Mouse (Mus musculus): ENCODE data around the gene Psap. TPM values are rescaled to one million over a fixed set of nuclear protein-coding genes. Genes with fewer than 3 reads are reported as not detected.
A peak's percentile ranks its signal among the peaks of the same experiment; 100 is the strongest.

Gene Psap
- total RNA-seq, 2 experiments from 2014 or later: 1,163 to 1,211 TPM

DNA sequence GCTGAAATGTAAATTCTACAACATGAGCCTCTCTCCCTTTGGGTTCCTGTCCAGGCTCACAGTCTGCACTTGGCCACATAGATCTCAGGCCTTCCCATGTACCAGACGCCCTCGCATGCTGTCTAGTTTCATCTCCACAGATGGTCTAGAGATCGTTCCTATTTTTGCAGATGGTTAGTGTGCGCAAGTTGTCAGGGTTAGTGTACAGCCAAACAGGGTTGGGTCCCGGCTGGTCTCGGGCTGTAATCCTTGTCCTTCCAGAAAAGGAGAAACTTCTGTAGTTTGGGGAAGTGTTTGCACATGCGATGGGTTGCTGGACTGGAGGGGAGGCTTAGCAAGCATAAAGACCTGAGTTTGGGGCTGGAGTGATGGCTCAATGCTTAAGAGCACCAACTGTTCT is 9.1 kb downstream of the Psap start:
- intact Hi-C loops (cut with DNase I): no loop called here
- DNase-seq: no peak

DNA sequence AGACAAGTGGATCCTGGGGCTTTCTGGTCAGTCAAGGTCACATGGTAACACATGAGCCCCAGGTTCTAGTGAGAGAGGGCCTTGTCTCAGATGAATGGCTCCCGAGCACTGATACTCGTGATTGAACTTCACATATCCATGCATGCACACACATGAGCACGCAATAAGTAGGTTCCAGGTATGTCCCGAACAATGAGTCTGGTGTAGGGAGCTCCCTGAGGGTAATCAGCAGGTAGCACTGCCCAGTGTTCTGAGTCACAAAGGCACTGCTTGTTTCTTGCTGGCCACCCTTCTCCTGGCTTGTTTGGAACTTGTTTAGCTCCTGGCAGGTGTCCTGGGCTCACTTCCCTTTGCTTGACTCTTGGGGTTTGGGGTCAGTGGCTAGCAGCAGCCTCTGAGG is 9.7 kb downstream of the Psap start:
- intact Hi-C loops (cut with DNase I): no loop called here
- no peak for DNase-seq

DNA sequence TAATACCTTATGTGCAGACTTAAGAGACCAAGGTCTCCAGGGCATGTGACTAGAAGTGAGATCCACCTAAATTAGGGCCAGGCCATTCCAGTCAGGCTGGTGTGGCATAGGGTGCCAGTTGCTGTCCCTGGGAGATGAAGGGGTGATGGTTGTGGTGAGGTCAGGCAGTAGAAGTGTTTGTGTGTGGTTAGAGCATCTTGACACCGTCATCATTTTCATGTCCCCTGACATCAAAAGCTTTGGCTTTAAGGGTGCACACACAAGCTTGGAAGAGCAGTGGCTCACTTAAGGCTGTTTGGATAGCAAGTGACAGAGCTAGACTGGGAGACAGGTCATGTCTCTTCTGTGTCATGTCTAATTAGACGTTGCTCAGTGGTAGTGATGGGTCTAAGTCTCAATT is 10.3 kb downstream of the Psap start:
- intact Hi-C loops (cut with DNase I): no loop called here
- no peak for DNase-seq

DNA sequence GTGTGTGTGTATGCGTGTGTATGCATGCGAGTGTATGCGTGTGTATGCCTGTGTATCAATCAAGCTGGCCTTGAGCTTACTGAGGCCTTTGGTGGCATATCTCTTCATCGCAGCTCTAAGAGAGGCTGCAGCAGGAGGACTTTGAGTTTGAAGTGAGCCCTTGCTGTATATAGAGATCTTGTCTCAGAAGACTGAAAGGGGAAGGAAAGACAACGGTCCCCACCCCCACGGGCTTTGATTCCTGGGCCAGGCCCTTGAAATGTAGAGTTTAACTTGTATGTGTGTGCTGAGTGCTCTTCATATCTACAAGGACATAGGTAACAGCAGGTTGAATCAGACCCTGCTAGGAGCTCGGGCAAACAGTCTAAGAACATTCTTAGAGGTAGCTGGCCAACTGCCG is 11.8 kb downstream of the Psap start:
- DNase-seq: no peak
- intact Hi-C loops (cut with DNase I): no loop called here

DNA sequence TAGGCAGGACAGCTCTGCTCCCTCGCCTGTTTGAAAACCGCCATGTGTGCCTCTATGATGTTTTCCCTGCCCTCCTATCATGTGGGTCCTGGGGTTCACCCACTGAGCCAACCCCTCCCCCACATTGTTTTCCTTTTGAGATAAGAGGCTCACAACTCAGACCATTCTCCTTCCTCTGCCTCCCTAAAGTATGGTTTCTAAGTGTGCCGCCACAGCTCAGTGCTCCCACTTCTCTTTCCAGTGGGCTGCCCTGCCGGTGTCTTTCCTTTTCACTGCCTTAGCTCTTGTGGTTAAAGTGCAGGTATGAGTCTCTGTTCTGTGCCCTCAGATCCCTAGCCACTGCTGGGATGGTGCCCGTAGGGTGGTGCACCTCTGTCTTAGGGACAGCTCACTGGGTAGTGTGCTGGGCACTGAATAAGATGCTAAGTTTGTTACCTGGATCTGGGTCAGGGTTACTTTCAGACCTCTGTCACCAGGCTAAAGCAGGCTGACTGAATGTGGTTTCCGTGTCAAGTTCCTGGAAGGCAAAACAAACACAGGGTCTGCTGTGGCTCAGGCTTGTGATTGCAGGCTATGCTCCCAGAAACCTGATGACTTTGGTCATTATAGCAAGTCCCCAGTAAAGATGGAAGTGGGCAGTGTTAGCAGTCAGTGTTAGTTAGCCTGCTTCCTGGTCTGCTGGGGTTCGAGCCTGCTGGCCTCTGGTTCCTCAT is 12.8 kb downstream of the Psap start:
- intact Hi-C loops (cut with DNase I): no loop called here
- no peak for DNase-seq

DNA sequence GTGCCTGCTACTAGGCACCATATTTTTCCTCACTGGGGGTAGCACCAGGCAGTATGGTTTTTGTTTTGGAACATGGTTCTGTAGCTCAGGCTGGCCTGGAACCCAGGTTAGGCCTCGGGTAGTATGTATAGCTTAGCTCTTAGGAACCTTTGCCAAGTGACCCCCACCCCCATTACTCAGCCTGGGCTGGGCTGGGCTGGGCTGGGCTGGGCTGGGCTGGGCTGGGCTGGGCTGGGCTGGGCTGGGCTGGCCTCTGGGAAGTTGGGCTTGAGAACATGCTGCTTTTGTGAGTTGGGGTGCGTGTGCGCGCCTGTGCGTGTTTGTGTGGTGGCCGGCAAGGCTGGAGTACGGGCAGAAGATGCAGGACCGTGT is 13.3 kb downstream of the Psap start:
- DNase-seq: no peak
- intact Hi-C loops (cut with DNase I): no loop called here

DNA sequence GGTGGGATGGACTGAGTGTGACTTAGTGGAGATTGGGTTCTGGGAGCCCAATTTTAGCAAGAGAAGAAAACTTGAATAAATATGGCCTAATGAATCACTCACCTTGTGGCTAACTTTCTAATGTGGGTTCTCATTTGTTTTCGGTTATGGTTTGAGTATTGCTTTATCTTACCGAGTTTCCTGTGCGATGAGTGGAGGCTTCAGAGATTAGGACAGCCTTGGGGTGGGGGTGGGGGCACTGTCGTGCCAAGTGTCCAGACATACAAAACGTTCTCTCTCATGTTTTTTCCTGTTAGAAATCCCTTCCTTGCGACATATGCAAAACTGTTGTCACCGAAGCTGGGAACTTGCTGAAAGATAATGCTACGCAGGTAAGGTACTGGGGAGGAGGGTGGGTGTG is 14.8 kb downstream of the Psap start:
- DNase-seq: no peak
- intact Hi-C loops (cut with DNase I): no loop called here

DNA sequence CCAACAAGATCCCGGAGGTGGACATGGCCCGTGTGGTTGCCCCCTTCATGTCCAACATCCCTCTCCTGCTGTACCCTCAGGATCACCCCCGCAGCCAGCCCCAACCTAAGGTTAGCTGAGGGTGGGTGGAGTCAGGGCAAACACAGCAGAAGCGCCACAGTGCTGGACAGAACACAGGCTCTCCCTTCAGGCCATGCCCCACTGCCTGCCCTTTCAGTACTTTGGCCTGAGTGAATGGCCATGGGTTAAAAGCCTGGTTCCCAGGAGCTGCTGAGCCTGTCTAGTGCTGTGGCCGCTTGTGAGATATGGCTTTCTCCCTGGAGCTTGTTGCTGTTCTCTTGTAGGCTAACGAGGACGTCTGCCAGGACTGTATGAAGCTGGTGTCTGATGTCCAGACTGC is 17.2 kb downstream of the Psap start:
- peak in 1 of 2 experiments; percentile 3 for DNase-seq
- intact Hi-C loops (cut with DNase I): no loop called here

DNA sequence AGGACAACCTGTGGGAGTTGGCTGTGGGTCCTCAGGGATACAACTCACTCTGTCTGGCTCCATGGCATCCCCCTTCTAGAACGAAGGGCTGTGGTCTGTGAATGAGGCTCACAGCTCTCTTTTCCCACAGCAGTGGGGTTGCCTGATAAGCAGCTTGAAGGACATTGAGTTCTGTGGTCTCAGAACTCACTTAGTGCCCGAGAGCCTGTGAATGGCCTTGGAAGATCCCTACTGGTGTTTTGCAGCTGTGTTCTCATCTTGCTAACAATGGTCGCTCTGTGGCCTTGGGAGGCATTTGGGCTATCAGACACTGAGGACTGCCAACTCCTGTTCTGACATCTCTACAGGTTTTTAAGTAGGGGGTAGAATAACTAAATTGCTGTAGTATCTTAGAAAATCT is 17.9 kb downstream of the Psap start:
- intact Hi-C loops (cut with DNase I): no loop called here

DNA sequence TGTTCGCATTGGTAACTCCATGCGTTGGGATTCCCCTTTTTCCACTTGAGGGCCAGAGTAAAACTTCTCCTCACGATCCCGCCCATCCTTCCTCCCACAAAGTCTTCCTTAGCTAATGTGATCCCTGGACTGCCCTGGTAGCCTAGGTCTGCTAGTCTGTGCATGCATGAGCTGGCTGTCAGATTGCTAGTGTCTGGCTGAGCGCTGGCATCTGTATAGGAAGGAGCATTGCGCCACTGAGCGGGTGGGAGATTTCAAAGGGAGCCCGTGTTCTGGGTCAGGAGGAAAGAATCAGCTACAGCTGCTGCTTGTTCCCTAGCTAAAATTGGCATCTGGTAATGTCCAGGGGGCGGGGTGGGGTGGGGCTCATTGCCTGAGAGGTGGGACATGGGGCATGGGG is 18.6 kb downstream of the Psap start:
- intact Hi-C loops (cut with DNase I): no loop called here
- DNase-seq: no peak

More for the DNA sequence above, 17.9 kb downstream of the Psap start:
- DNase-seq: no peak

DNA sequence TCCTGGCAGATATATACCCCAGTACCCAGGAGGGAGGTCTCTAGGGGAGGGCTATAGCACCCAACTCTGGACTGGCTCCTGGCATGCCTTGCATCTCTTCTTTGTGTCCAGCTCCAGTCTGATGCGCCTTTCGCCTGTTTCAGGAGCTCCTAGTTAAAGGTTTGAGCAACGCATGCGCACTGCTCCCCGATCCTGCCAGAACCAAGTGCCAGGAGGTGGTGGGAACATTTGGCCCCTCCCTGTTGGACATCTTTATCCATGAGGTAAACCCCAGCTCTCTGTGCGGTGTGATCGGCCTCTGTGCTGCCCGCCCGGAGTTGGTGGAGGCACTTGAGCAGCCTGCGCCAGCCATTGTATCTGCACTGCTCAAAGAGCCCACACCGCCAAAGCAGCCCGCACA is 22.2 kb downstream of the Psap start:
- intact Hi-C loops (cut with DNase I): no loop called here
- DNase-seq: no peak

DNA sequence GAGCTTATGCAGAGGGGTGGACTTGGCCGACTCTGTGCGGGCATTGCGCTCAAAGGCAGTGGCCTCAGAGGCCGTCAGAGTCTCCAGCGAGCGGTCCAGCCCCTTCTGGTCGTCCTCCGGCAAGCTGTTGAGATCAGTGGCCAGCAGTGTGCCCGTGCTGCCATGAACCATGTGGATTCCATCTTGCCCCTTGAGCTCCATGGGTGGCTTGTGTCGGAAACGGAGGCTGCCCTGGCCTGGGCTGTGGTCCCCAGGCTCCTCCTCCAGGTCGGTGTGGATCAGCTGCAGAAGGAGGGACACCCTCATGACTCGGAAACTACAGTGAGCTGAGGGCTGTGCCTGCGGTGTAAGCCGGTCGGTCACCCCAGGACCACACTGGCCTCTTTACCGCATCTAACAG is 26.0 kb downstream of the Psap start:
- intact Hi-C loops (cut with DNase I): no loop called here
- DNase-seq: no peak

DNA sequence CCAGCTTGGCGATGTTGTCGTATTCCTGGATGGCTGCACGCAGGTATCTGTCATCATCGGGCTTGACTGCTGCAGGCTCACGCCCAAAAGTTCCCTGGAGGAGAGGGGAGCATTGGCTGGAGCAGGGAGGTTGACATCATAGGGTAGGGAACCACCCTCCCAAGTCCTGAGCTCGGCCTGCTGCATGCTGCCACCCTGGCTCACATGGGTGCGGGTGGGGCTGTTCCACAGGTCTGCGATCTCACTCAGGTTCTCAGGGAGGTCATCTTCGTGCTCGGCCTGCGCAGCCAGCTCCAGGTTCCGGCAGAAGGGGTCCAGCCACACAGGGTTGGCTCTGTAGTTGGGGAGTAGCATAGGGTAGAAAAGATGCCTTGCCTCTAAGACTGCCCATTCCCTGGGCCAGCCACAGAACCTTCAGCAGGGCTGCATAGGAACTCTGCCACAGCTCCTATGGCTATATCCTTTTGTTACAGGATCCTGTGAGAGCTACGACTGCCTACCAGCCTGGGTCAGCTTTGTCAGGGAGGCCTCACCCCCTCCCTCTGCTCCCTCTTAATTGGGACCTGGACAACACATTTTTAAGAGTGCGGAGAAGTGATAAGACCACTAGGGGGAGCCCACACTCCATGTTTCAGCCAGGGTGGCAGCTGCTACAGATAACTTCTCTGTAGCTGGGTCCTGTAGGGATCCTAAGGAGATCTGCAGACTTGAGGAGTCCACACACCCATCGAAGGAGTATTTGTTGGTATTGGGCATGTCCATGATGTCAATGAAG is 27.6 kb downstream of the Psap start:
- peak; percentile 73 to 75 for DNase-seq
- intact Hi-C loops (cut with DNase I): loop anchor here (1.0 to 2.0 kb wide), 3 partner anchors 106 to 456 kb away; no protein-coding TSS in a partner anchor

DNA sequence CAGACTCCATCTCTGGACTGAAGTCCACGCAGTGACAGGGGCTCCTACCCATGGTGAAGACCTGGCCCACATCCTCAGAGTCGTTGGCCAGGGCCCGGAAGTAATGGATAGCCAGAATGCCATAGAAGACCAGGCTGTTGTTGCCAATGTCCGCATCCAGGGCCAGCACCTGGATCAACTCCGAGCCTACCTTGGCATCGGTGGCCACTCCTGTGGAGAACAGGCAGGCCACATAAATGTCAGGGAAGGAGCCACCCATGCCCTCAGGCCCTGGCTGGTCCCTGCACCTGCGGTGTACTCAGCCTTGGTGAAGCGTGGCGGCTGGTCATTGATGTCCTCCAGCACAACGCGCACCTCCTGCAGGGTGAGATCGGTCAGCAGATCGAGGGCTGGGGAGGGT is 33.2 kb downstream of the Psap start:
- intact Hi-C loops (cut with DNase I): no loop called here
- DNase-seq: no peak

DNA sequence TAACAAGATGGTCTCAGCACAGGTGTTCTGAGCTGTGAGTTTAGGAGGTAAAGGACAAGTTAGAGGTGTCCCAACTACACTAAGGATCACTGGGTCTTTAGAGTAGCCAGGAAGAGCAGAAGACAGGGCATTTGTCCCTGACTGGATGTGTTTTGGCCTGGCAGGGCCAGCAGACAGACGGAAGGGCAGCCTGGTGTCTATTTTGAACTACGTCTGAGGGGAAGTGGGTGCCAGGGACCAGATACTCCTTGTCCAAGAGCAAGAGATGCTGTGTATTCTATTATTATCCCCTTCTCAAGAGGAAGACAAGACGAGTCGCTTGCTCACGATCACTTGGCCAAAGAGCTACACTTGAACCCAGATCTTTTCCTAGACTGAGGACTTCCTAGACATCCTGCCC is 36.2 kb downstream of the Psap start:
- intact Hi-C loops (cut with DNase I): no loop called here
- DNase-seq: no peak

DNA sequence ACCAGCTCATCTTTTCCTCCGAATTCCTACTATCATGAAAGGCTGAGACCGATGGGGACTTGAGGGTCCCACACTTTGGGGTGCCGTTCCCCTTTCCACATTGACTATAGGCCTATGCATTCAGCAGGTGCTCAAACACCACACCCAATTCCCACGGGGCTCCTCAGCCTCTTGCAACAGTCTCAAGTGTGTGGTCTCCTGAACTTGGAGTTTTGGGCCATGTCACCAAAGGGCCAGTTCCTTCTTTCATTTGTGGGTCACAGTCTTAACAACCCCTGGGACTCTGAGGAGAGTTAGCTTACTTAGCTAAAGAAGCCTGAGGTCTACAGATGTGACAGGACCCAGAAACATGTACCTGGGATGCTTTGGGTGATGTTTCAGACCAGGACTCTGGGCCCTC is 38.7 kb downstream of the Psap start:
- DNase-seq: no peak
- intact Hi-C loops (cut with DNase I): no loop called here

DNA sequence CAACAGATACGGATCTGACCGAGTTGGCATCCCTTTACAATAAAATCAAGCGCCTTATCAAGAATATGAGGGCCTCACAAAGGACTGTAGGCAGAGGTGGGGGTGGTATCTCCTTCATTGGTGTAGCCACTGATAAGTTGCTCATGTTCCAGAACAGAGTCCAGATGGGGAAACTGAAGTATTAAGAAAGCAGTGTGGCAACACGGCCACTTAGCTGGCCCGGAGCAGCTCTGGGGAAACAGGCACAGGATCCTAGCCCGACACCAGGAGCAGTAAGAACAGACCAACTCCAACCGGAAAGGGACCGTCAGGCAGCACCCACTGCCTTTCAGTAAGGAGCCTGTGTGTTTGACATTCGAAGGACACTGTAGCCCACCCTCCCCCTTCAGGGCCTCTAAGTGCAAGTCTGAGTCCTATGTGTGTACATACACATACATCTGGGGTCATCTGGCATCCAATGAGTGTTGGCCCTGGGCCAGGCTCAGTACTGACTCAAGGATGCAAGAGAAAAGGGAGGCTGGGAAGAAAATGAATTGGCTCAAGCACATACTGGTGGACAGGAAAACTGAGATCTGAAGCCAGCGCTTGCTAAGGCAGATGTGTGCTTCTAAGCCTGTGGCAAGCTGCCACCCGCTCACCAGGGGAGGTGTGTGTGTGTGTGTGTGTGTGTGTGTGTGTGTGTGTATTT is 51.7 kb downstream of the Psap start:
- intact Hi-C loops (cut with DNase I): no loop called here
- DNase-seq: no peak

DNA sequence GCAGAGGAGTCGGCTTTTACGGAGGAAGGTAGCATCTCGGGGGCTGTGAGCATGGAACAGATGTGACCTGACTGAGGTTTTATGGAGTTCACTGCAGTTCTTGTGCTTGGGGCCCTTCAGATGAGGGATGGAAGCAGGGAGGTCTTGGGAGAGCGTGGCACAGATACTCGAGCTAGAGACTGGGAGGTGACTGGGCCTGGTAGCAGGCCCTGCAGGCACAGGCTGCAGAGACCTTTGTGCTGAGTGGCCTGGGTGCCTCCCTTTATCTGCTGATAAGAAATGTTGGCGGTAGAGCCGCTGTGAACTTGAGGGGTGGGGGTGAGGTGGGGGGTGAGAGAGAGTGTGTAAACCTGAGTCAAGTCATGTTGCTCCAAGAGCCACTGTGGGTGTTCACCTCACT is 57.2 kb downstream of the Psap start:
- intact Hi-C loops (cut with DNase I): no loop called here
- no peak for DNase-seq

DNA sequence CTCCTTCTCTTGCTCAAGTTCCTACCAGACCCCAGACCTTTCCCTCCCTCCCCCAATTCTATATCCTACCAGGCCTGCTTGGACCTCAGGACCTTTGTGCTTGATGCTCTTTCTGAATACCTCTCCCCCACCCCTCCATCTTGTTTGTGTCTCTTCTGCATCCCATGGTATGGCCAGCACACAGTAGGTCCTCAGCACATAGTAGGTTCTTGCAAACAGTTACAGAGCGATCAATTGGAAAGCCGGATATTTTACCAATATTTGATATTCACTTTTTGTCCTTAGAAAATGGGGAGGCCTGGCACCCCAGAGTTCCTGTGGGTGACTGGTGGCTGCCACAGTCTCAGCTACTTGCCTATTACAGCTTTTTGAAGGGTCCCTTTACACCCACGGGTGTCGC is 57.6 kb downstream of the Psap start:
- DNase-seq: no peak
- intact Hi-C loops (cut with DNase I): no loop called here

DNA sequence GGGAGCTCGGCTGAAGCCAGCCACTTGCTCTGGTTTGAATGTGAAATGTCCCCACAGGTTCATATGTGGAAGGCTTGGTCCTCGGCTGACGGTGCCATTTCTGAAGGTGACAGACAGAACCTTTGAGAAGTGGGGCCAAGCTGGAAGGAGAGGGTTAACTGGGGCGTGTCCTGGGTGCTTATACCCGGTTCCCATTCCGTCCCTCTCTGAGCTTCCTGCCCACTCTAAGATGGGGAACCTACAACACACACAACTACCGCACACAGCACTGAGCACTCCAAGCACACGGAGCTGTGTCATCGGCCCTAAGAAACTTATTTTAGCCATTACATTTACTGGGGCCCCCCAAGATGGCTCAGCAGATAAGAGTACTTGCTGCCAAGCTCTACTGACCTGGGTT is 64.1 kb downstream of the Psap start:
- DNase-seq: no peak
- intact Hi-C loops (cut with DNase I): no loop called here

DNA sequence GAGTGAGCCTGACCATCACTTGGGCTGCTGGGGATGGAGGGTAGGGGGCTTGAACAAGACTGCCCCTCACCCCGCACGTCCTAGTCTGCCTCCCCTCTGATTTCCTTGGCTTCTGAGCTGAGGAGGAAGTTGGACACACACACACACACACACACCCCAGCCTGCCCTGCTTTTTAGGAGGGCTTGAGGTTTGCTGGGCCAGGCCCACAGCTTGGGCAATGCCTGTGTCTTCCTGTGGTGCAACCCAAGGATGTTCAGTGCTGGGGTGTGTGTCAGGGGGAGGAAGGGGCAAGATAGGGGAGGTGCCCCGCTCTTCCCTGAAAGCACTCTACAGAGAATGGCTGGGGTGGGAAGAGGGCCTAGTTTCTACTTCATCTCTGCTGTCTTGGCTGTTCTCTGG is 66.7 kb downstream of the Psap start:
- intact Hi-C loops (cut with DNase I): no loop called here
- DNase-seq: no peak

DNA sequence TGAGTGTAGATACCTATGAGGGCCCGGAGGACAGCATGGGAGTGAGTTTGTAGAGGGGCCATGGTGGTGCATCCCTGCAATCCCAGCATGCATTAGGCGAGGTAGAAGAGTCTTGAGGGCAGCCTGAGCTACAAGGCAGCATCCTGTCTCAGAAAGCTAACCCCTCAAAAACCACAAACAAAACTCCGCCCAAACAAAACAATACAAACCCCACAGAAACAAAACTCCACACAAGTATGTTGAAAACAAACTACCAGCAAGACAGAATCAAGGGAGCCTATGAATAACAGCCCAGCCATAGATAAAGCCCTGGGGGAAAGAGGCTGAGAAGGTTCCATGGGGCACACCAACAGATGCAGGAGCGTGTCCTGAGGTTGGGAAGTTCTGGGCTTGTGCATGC is 68.6 kb downstream of the Psap start:
- intact Hi-C loops (cut with DNase I): loop anchor here (2.0 to 5.0 kb wide), 4 partner anchors 36 to 411 kb away; no protein-coding TSS in a partner anchor
- no peak for DNase-seq
